Mouse (Mus musculus) stomach, embryonic 16.5 days (tissue): ENCODE results near the gene Tfpt. TPM values are rescaled to one million over a fixed set of nuclear protein-coding genes. Genes with fewer than 3 reads are reported as not detected.
"Not testable (repeated sequence)": the region's sequence is repeated elsewhere in the genome, so short reads cannot be mapped to it uniquely, and the experiment has no call there.

Experiments
- ATAC-seq: fragments of 200-750 bp; cut with Nextera tagmentation; 2 replicates; pipeline ENCODE4 v1.8.0; 2017; ENCODE audit warnings: moderate number of reproducible peaks, moderate TSS enrichment; ENCODE audit not compliant: insufficient read depth, low FRiP score
- H3K27ac ChIP-seq: fragments of 300-500 bp; sonication (generic); 2 replicates; pipeline ENCODE4 v1.5.1; 2014; ENCODE audit warnings: low read length
- H3K27me3 ChIP-seq: fragments of 300-500 bp; sonication (generic); 2 replicates; pipeline ENCODE4 v1.6.1; 2014; ENCODE audit warnings: low read length, control low read depth, mixed read lengths; ENCODE audit not compliant: control insufficient read depth, insufficient read depth
- H3K36me3 ChIP-seq: fragments of 300-500 bp; sonication (generic); 2 replicates; pipeline ENCODE4 v1.6.1; 2014; ENCODE audit warnings: low read length; ENCODE audit not compliant: control insufficient read depth, insufficient read depth
- H3K4me1 ChIP-seq: fragments of 300-500 bp; sonication (generic); 2 replicates; pipeline ENCODE4 v1.6.1; 2014; ENCODE audit warnings: low read length, control low read depth, mixed read lengths; ENCODE audit not compliant: control insufficient read depth, insufficient read depth
- H3K4me2 ChIP-seq: fragments of 300-500 bp; sonication (generic); 2 replicates; pipeline ENCODE4 v1.6.1; 2014; ENCODE audit warnings: low read depth, low read length, mixed read lengths
- H3K4me3 ChIP-seq: fragments of 300-500 bp; sonication (generic); replicated peaks from 2 replicates; pipeline ENCODE4 v1.5.1; 2014; ENCODE audit warnings: mild to moderate bottlenecking, low read length
- H3K9ac ChIP-seq: fragments of 300-500 bp; sonication (generic); 2 replicates; pipeline ENCODE4 v1.6.1; 2014; ENCODE audit warnings: low read length
- H3K9me3 ChIP-seq: fragments of 300-500 bp; sonication (generic); replicated peaks from 2 replicates; pipeline ENCODE4 v1.6.1; 2016; ENCODE audit warnings: low read length, control low read depth; ENCODE audit not compliant: control insufficient read depth
- WGBS: fragments of 180-500 bp; shearing (Covaris S2); extraction: QIAGEN DNeasy Blood & Tissue Kit; methylation state at CpG from one replicate; pipeline ENCODE4 v1.1.7; 2014; 5-methylcytosine and 5-hydroxymethylcytosine counted together
- microRNA-seq: library from miRNA; unstranded; fragments of <30 nt; microRNA quantifications from one replicate; pipeline ENCODE4, GENCODE M21; 2016
- polyA plus RNA-seq: library from polyadenylated mRNA; unstranded; fragments of >200 nt; fragmentation: Nextera tagmentation; extraction: Ambion mirVana; gene quantifications from 2 replicates; pipeline ENCODE4 v1.2.1, GENCODE M21; 2015

The Tfpt gene
- polyA plus RNA-seq, 1 experiment from 2014 or later, result 19.0 TPM

DNA sequence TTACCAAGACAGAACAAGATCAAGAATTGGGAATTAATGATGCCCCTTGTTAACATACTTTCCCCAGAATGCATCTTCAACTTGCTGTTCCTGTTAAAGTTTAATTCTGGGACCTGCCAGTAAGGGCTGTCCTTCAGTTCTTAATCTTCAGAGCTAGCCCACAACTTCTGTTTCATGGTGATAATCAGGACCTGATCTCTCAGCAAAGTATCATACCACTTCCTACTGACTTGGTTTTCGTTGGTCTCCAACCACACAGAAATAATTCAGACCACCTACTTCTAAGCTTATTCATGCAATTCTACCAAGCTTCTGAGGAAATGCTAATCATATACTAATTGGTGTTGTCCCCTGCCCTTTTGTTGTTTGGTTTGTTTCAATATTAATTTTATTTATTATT lies 57.9 kb downstream of the Tfpt start:
- Histone ChIP-seq H3K4me3 (no peak overlapping the region), H3K9ac (no peak overlapping the region), H3K9me3 (no peaks in the 10 kb centered on the region), H3K4me2 (no peak overlapping the region), H3K4me1 (no peaks in the 10 kb centered on the region), H3K27me3 (no peaks in the 10 kb centered on the region), H3K36me3 (no peaks in the 10 kb centered on the region), H3K27ac (no peak overlapping the region)
- 85% methylated on average over 1 of the region's 1 CpGs for WGBS
- ATAC-seq, result no peak

DNA sequence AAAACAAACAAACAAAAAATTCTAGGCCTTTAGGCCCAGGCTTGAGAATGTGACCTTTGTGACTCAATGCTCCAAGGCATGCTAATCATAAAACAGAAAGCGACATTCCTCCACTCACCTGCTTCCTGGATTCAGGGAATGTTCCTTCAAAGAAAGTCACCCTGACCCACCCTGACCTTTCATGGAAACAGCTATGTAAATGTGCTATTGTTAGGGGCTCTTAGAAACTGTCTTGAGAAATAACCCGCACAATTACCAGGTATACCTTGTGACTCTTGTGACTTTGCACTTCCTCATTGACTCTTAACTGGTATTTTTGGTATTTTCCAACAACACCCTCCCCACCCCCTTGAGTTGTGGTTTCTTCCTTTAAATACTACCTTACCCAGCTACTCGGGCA lies 59.1 kb downstream of the Tfpt start:
- not testable (repeated sequence) for H3K27ac ChIP-seq, H3K27me3 ChIP-seq, H3K4me2 ChIP-seq, H3K9ac ChIP-seq, H3K4me1 ChIP-seq, H3K36me3 ChIP-seq, H3K4me3 ChIP-seq, H3K9me3 ChIP-seq, ATAC-seq
- whole genome bisulfite sequencing, result 82% methylated on average over 3 of the region's 3 CpGs

Small RNA genes within 50 kb of the gene (microRNA-seq; reads per million reads assigned to microRNA genes)
- gene Gm25100 (not detected), gene Mir3572 (2.6 reads per million, percentile 14 among the genes with 10 or more reads in this experiment)

Other genes with a start within 250 kb of the Tfpt start
- 0.74 and 1.1 TPM in 2 replicates for gene Cacng8, start 239.2 kb downstream of the Tfpt start, polyA plus RNA-seq
- 0.19 and 3.0 TPM in 2 replicates for gene Cacng6, start 205.7 kb downstream of the Tfpt start, polyA plus RNA-seq
- 0.47 and 0.49 TPM in 2 replicates for gene Tarm1, start 127.3 kb downstream of the Tfpt start, polyA plus RNA-seq
- 0.12 TPM in 2 replicates for gene Oscar, start 13.8 kb downstream of the Tfpt start, polyA plus RNA-seq
- gene Ndufa3, start 12.6 kb downstream of the Tfpt start, polyA plus RNA-seq, result 457 and 491 TPM in 2 replicates
- 79.4 and 89.0 TPM in 2 replicates for gene Prpf31, start 56 bp upstream of the Tfpt start, polyA plus RNA-seq
- 43.0 and 44.5 TPM in 2 replicates for gene Cnot3, start 15.3 kb upstream of the Tfpt start, polyA plus RNA-seq
- 12.0 and 14.3 TPM in 2 replicates for gene Leng1, start 35.9 kb upstream of the Tfpt start, polyA plus RNA-seq
- 76.9 and 96.7 TPM in 2 replicates for gene Tmc4, start 47.6 kb upstream of the Tfpt start, polyA plus RNA-seq
- 184 and 194 TPM in 2 replicates for gene Tsen34, start 62.9 kb upstream of the Tfpt start, polyA plus RNA-seq
- 44.5 and 48.6 TPM in 2 replicates for gene Mboat7, start 63.6 kb upstream of the Tfpt start, polyA plus RNA-seq
- gene Rps9, start 74.1 kb upstream of the Tfpt start, polyA plus RNA-seq, result 1,206 and 1,366 TPM in 2 replicates
- 2.5 and 3.0 TPM in 2 replicates for gene Pirb, start 90.5 kb upstream of the Tfpt start, polyA plus RNA-seq
- not detected in 2 replicates for gene Gm15448, start 195.8 kb upstream of the Tfpt start, polyA plus RNA-seq
- 0.66 and 0.80 TPM in 2 replicates for gene Pira2, start 215.1 kb upstream of the Tfpt start, polyA plus RNA-seq